Mouse (Mus musculus) limb, embryonic 10.5 days (tissue): ENCODE data around the gene Fry. TPM values are rescaled to one million over a fixed set of nuclear protein-coding genes. Genes with fewer than 3 reads are reported as not detected.

ENCODE experiments used
- DNase-seq: peaks from one replicate; pipeline ENCODE4 v3.0.0-alpha.2; 2017; ENCODE audit warnings: low spot score
- H3K27ac ChIP-seq: fragments of 300-500 bp; sonication (generic); 2 replicates; pipeline ENCODE4 v1.5.1; 2016; ENCODE audit warnings: mild to moderate bottlenecking
- H3K27me3 ChIP-seq: fragments of 300-500 bp; sonication (generic); 2 replicates; pipeline ENCODE4 v1.6.1; 2016; ENCODE audit warnings: low read depth, mild to moderate bottlenecking; ENCODE audit not compliant: poor library complexity, severe bottlenecking
- H3K36me3 ChIP-seq: fragments of 300-500 bp; sonication (generic); 2 replicates; pipeline ENCODE4 v1.6.1; 2016; ENCODE audit warnings: mild to moderate bottlenecking, moderate library complexity
- H3K4me1 ChIP-seq: fragments of 300-500 bp; sonication (generic); 2 replicates; pipeline ENCODE4 v1.6.1; 2016
- H3K4me3 ChIP-seq: fragments of 300-500 bp; sonication (generic); 2 replicates; pipeline ENCODE4 v1.5.1; 2016; ENCODE audit warnings: mild to moderate bottlenecking, moderate library complexity
- H3K9me3 ChIP-seq: fragments of 300-500 bp; sonication (generic); replicated peaks from 2 replicates; pipeline ENCODE4 v1.6.1; 2016; ENCODE audit warnings: mild to moderate bottlenecking
- WGBS: fragments of 180-500 bp; shearing (Covaris S2); methylation state at CpG from one replicate; pipeline ENCODE4 v1.1.7; 2016; 5-methylcytosine and 5-hydroxymethylcytosine counted together
- polyA plus RNA-seq: library from polyadenylated mRNA; unstranded; fragments of >200 nt; fragmentation: Nextera tagmentation; extraction: Ambion mirVana; gene quantifications from 2 replicates; pipeline ENCODE4 v1.2.1, GENCODE M21; 2016

Fry gene
- polyA plus RNA-seq, 1 experiment from 2014 or later, result 3.2 TPM

GRCm38 (mm10) chr5:150137772-150138451 lies 19.5 kb downstream of the Fry start:
- Histone ChIP-seq H3K27ac (no peak overlapping the region), H3K4me1 (no peaks in the 10 kb centered on the region), H3K4me3 (no peak overlapping the region), H3K9me3 (no peaks in the 10 kb centered on the region), H3K27me3 (no peaks in the 10 kb centered on the region), H3K36me3 (no peaks in the 10 kb centered on the region)
- DNase-seq, result no peak
- 92% methylated on average over 9 of the region's 9 CpGs for WGBS

DNA sequence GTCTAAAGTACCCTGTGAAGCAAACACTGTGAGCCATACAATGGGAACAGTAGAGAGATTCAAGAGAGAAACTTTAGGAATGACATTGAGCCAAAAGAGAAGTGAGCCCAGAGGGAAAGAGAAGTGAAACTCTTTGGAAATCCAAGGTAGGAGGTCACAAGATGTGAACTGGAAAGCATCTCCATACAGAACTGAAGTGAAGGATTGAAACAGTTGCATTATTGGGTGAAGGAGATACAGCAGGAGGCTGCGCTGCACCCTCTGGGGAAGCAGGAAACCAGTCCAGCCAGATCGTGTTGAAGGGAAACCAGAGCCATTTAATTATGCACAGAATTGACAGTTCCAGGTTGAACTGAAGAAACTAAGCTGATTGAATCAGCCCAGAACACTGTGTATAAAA lies 22.1 kb downstream of the Fry start:
- no peaks in the 10 kb centered on the region for H3K9me3 ChIP-seq

GRCm38 (mm10) chr5:150145967-150146366 lies 27.5 kb downstream of the Fry start:
- 89% methylated on average over 3 of the region's 3 CpGs for WGBS
- Histone ChIP-seq H3K9me3 (no peaks in the 10 kb centered on the region), H3K27me3 (no peaks in the 10 kb centered on the region), H3K36me3 (no peaks in the 10 kb centered on the region), H3K4me1 (no peaks in the 10 kb centered on the region), H3K27ac (no peak overlapping the region), H3K4me3 (no peak overlapping the region)
- DNase-seq, result no peak

More for the DNA sequence above, 22.1 kb downstream of the Fry start:
- no peaks in the 10 kb centered on the region for H3K36me3 ChIP-seq
- no peaks in the 10 kb centered on the region for H3K27me3 ChIP-seq
- no peak overlapping the region for H3K4me3 ChIP-seq
- no peak overlapping the region for H3K27ac ChIP-seq
- DNase-seq, result no peak
- H3K4me1 ChIP-seq, result no peaks in the 10 kb centered on the region
- WGBS, result 70% methylated on average over 2 of the region's 2 CpGs

DNA sequence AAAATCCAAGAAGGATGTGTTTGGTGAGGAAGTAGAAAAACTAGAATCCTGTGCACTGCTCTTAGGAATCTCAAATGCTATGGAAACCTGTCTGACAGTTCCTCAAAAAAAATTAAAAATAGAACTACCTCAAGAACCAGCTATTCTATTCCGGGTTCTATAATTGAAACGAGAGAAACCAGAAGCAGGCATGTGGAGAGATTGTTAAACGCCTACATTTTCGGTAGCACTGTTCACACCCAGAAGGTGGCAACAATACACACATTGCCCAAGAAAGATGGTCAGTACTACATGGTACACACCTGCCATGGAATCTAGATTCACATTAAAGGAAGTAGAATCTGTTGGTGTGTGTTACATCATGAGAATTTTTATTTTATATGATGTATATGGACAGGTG lies 28.2 kb downstream of the Fry start:
- DNase-seq, result no peak

GRCm38 (mm10) chr5:150149725-150150124 lies 31.3 kb downstream of the Fry start:
- no peak for DNase-seq
- Histone ChIP-seq H3K36me3 (no peaks in the 10 kb centered on the region), H3K27ac (no peak overlapping the region), H3K4me3 (no peak overlapping the region), H3K27me3 (no peaks in the 10 kb centered on the region), H3K4me1 (peaks cover 8% of the 10 kb centered on the region), H3K9me3 (no peaks in the 10 kb centered on the region)
- WGBS, result 86% methylated on average over 11 of the region's 11 CpGs

More for the DNA sequence above, 28.2 kb downstream of the Fry start:
- WGBS, result 95% methylated on average over 4 of the region's 4 CpGs
- Histone ChIP-seq H3K4me3 (no peak overlapping the region), H3K36me3 (no peaks in the 10 kb centered on the region), H3K27ac (no peak overlapping the region), H3K9me3 (no peaks in the 10 kb centered on the region), H3K27me3 (no peaks in the 10 kb centered on the region), H3K4me1 (no peaks in the 10 kb centered on the region)

DNA sequence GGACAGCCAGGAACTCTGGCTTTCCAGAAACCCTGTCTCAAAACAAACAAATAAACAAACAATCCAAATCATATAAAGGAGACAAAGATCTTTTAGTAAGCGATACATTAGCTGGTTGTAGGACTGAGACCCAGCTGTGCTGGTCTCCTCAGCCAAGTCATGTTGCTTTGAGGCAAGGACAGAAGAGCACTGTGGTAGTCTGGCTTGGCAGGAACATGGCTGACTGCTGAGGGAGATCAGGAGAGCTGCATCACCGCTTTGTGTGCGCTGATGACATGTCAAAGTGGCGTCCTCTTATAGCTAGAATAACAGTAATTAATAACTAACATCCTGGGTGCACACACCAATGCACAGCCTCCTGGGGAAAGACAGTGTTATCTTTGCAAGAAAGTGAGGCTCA lies 32.5 kb downstream of the Fry start:
- Histone ChIP-seq H3K4me1 (peaks cover 8% of the 10 kb centered on the region), H3K27ac (no peak overlapping the region), H3K27me3 (no peaks in the 10 kb centered on the region), H3K9me3 (no peaks in the 10 kb centered on the region), H3K36me3 (no peaks in the 10 kb centered on the region), H3K4me3 (no peak overlapping the region)
- DNase-seq, result no peak
- WGBS, result 94% methylated on average over 4 of the region's 4 CpGs

GRCm38 (mm10) chr5:150152071-150152879 lies 33.8 kb downstream of the Fry start:
- no peak overlapping the region for H3K4me3 ChIP-seq
- H3K27ac ChIP-seq, result peak overlapping the region; percentile 56; the same call in 1 of the 2 replicates
- H3K4me1 ChIP-seq, result peaks cover 8% of the 10 kb centered on the region
- no peaks in the 10 kb centered on the region for H3K9me3 ChIP-seq
- H3K36me3 ChIP-seq, result no peaks in the 10 kb centered on the region
- DNase-seq, result peak; percentile 32
- 73% methylated on average over 22 of the region's 22 CpGs for WGBS
- H3K27me3 ChIP-seq, result no peaks in the 10 kb centered on the region

- Histone ChIP-seq H3K36me3 (no peaks in the 10 kb centered on the region), H3K9me3 (no peaks in the 10 kb centered on the region), H3K27ac (no peak overlapping the region; the same call in 1 of the 2 replicates), H3K4me1 (peaks cover 8% of the 10 kb centered on the region), H3K4me3 (no peak overlapping the region), H3K27me3 (no peaks in the 10 kb centered on the region)
- WGBS, result 75% methylated on average over 10 of the region's 10 CpGs
- no peak for DNase-seq
Measured at GRCm38 (mm10) chr5:150152880-150153281, 34.4 kb downstream of the Fry start.

GRCm38 (mm10) chr5:150155388-150155787 lies 36.9 kb downstream of the Fry start:
- Histone ChIP-seq H3K36me3 (no peaks in the 10 kb centered on the region), H3K27ac (no peak overlapping the region), H3K4me3 (no peak overlapping the region), H3K27me3 (no peaks in the 10 kb centered on the region), H3K9me3 (no peaks in the 10 kb centered on the region), H3K4me1 (peaks cover 12% of the 10 kb centered on the region)
- no peak for DNase-seq
- WGBS, result 91% methylated on average over 8 of the region's 8 CpGs

GRCm38 (mm10) chr5:150156063-150156786 lies 37.8 kb downstream of the Fry start:
- WGBS, result 88% methylated on average over 16 of the region's 16 CpGs

GRCm38 (mm10) chr5:150157682-150158081 lies 39.2 kb downstream of the Fry start:
- peak; percentile 57 for DNase-seq
- H3K4me3 ChIP-seq, result no peak overlapping the region
- H3K36me3 ChIP-seq, result no peaks in the 10 kb centered on the region
- no peaks in the 10 kb centered on the region for H3K9me3 ChIP-seq
- peaks cover 4% of the 10 kb centered on the region; the same call in 1 of the 2 replicates for H3K4me1 ChIP-seq
- 48% methylated on average over 6 of the region's 6 CpGs for WGBS
- H3K27me3 ChIP-seq, result no peaks in the 10 kb centered on the region
- H3K27ac ChIP-seq, result no peak overlapping the region

More at GRCm38 (mm10) chr5:150156063-150156786, 37.8 kb downstream of the Fry start:
- Histone ChIP-seq H3K27ac (no peak overlapping the region), H3K4me1 (peaks cover 12% of the 10 kb centered on the region), H3K9me3 (no peaks in the 10 kb centered on the region), H3K27me3 (no peaks in the 10 kb centered on the region), H3K4me3 (no peak overlapping the region), H3K36me3 (no peaks in the 10 kb centered on the region)
- DNase-seq, result no peak

- Histone ChIP-seq H3K4me3 (no peak overlapping the region), H3K27me3 (no peaks in the 10 kb centered on the region), H3K9me3 (no peaks in the 10 kb centered on the region), H3K27ac (no peak overlapping the region), H3K4me1 (peaks cover 4% of the 10 kb centered on the region; the same call in 1 of the 2 replicates), H3K36me3 (no peaks in the 10 kb centered on the region)
- no peak for DNase-seq
- WGBS, result 51% methylated on average over 5 of the region's 5 CpGs
Measured at GRCm38 (mm10) chr5:150159151-150159550, 40.7 kb downstream of the Fry start.

DNA sequence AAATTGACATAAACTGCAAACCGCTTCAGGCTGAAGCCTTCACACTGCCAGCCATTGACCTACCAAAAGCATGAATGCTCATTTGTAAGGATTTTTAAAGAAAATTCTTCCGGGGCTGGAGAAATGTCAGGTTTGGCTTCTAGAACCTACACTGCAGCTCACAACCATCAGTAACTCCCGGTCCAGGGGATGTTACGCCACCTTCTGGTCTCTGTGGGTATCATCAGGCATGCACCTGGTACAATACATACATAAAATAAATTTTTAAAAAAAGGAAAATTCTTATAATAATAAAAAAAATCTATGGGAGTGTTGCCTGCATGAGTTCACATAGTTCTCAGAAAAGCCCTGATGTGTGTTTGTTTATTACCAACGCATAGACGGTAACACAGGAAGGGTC lies 42.7 kb downstream of the Fry start:
- H3K4me3 ChIP-seq, result no peak overlapping the region
- 89% methylated on average over 6 of the region's 6 CpGs for WGBS
- peaks cover 4% of the 10 kb centered on the region; the same call in 1 of the 2 replicates for H3K4me1 ChIP-seq
- no peaks in the 10 kb centered on the region for H3K9me3 ChIP-seq
- no peak overlapping the region for H3K27ac ChIP-seq
- DNase-seq, result no peak
- H3K27me3 ChIP-seq, result no peaks in the 10 kb centered on the region
- H3K36me3 ChIP-seq, result no peaks in the 10 kb centered on the region
